15 mouse cellular contexts compared by ENCODE assay signal in genomic region chr11:87744964-87745363, GRCm38 (mm10). TPM values are rescaled to one million over a fixed set of nuclear protein-coding genes. Genes with fewer than 3 reads are reported as not detected.
DNase-seq lines count a peak whose midpoint lies in the region; ATAC-seq and TF ChIP-seq lines count a peak whose summit lies in the region.
"Had no signal": no experiment of that assay in that cellular context is flagged by ENCODE, and none has a peak within 500 bp of the region (broad histone marks: within the 10 kb centered on the region; RNA-seq: fewer than 3 reads in every experiment).

No protein-coding gene starts in this region.

- TF ChIP-seq EP300 in CH12.LX (IDR thresholded peaks at IDR 0.05; ENCODE audit: low read length) = peak; percentile 98

- H3K36me3 ChIP-seq in liver, embryonic 12.5 days = peaks cover 62% of the 10 kb centered on the region
- peaks cover 32 to 39% of the 10 kb centered on the region in 2 experiments for H3K36me3 ChIP-seq in CH12.LX (replicated peaks in 1 of 2; ENCODE audit: control insufficient read depth in 1 of 2, insufficient read depth in 1 of 2, low read length in 1 of 2)

- no peak overlapping the region for H3K4me3 ChIP-seq in liver, embryonic 12.5 days
- H3K4me3 ChIP-seq in CH12.LX (replicated peaks in 1 of 3; ENCODE audit: low read depth in 2 of 3, low read length in 2 of 3, poor library complexity in 1 of 3) = peak overlapping the region; percentile 26 to 56 (median 31)
- H3K4me3 ChIP-seq: lung, embryonic 15.5 days; midbrain, embryonic 12.5 days; neural tube, embryonic 12.5 days had no signal

- 54% methylated on average over 4 of the region's 4 CpGs for WGBS in liver, embryonic 12.5 days (ENCODE audit: insufficient replicate concordance)

- H3K27me3 ChIP-seq in liver, embryonic 12.5 days (replicated peaks) = no peaks in the 10 kb centered on the region
- no peaks in the 10 kb centered on the region for H3K27me3 ChIP-seq in CH12.LX (replicated peaks)
- H3K27me3 ChIP-seq: lung, embryonic 15.5 days; midbrain, embryonic 12.5 days; neural tube, embryonic 12.5 days had no signal

- dilution Hi-C loops in CH12.LX (cut with MboI; ENCODE audit: extremely low pct_ligation_motif_present, extremely low pct_unique_long_range_greater_than_20kb, low sequenced_read_pairs) = no loop called here

- peak; percentile 19 for TF ChIP-seq RAD21 in CH12.LX (IDR thresholded peaks at IDR 0.05; ENCODE audit: low read depth, low read length)

- no peak overlapping the region for H3K4me2 ChIP-seq in liver, embryonic 12.5 days
- peak overlapping the region; percentile 70 for H3K4me2 ChIP-seq in CH12.LX (ENCODE audit: insufficient read depth, low read depth, poor library complexity, severe bottlenecking)
- H3K4me2 ChIP-seq: lung, embryonic 15.5 days; midbrain, embryonic 12.5 days; neural tube, embryonic 12.5 days had no signal

- peaks cover 40% of the 10 kb centered on the region for H3K4me1 ChIP-seq in liver, embryonic 12.5 days
- H3K4me1 ChIP-seq in CH12.LX (ENCODE audit: control insufficient read depth in 1 of 2, insufficient read depth in 2 of 2) = peaks cover 30 to 77% of the 10 kb centered on the region in 2 experiments
- H3K4me1 ChIP-seq: midbrain, embryonic 12.5 days; neural tube, embryonic 12.5 days had no signal

- TF ChIP-seq POLR2A in CH12.LX (IDR thresholded peaks at IDR 0.05; ENCODE audit: low read depth, low read length) = peak; percentile 75

- peaks cover 36% of the 10 kb centered on the region for H3K79me2 ChIP-seq in CH12.LX (replicated peaks; ENCODE audit: control insufficient read depth, extremely low read depth, insufficient read depth, poor library complexity, severe bottlenecking)

- DNase-seq in liver (no peak), CH12.LX (ENCODE audit: extremely low read depth) (peak; percentile 99)
- peak; percentile 43 for DNase-seq in skeletal muscle tissue, adult 2 months (ENCODE audit: low read depth, low spot score)
- peak; percentile 87 for DNase-seq in thymus, postnatal 14 days
- DNase-seq in adrenal gland, adult 8-10 months = no peak
- no peak for DNase-seq in adrenal gland, adult (ENCODE audit: inconsistent age in 2 of 2, low spot score in 1 of 2)
- DNase-seq in layer of hippocampus, adult 9-11 months = no peak
- DNase-seq: adrenal gland, postnatal 25 days; gastrocnemius, postnatal 25 days; kidney, postnatal 36 days had no signal

- peak overlapping the region; percentile 57; the same call in 1 of the 2 replicates for H3K27ac ChIP-seq in liver, embryonic 12.5 days
- H3K27ac ChIP-seq in CH12.LX (ENCODE audit: insufficient read depth, low read depth) = peak overlapping the region; percentile 98
- H3K27ac ChIP-seq: lung, embryonic 15.5 days; midbrain, embryonic 12.5 days; neural tube, embryonic 12.5 days had no signal

- no peak for ATAC-seq in liver, embryonic 12.5 days
- ATAC-seq: forebrain, embryonic 16.5 days had no signal

- no peaks in the 10 kb centered on the region for H3K9me3 ChIP-seq in liver, embryonic 12.5 days (replicated peaks)
- H3K9me3 ChIP-seq in CH12.LX (replicated peaks; ENCODE audit: low read length) = no peaks in the 10 kb centered on the region
- H3K9me3 ChIP-seq: lung, embryonic 15.5 days; midbrain, embryonic 12.5 days; neural tube, embryonic 12.5 days had no signal

- no peak for TF ChIP-seq CTCF in CH12.LX (conservative IDR thresholded peaks at IDR 0.05 in 1 of 2, IDR thresholded peaks at IDR 0.05 in 1 of 2; ENCODE audit: low read depth in 2 of 2, low read length in 2 of 2)

- in situ Hi-C loops in CH12.LX (cut with MboI; ENCODE audit: low pct_ligation_motif_present, low pct_unique_long_range_greater_than_20kb, low sequenced_read_pairs) = no loop called here

- no peak overlapping the region for H3K9ac ChIP-seq in liver, embryonic 12.5 days
- peak overlapping the region; percentile 55 for H3K9ac ChIP-seq in CH12.LX (ENCODE audit: insufficient read depth, low read depth)
- H3K9ac ChIP-seq: lung, embryonic 15.5 days; midbrain, embryonic 12.5 days; neural tube, embryonic 12.5 days had no signal

TF ChIP-seq in CH12.LX, 34 proteins besides CTCF, POLR2A, EP300 and RAD21:
- TF ChIP-seq MEF2A (IDR thresholded peaks at IDR 0.05; ENCODE audit: borderline replicate concordance, low read depth, low read length) = peak; percentile 98
- TF ChIP-seq USF2 (conservative IDR thresholded peaks at IDR 0.05; ENCODE audit: low read depth, low read length) = peak; percentile 52; the same call in 1 of the 2 replicates
- TF ChIP-seq CHD1 (IDR thresholded peaks at IDR 0.05; ENCODE audit: low read depth, low read length) = no peak; the same call in none of the 2 replicates
- TF ChIP-seq JUN (IDR thresholded peaks at IDR 0.05; ENCODE audit: insufficient read depth, low read depth, low read length) = peak; percentile 16; the same call in 1 of the 2 replicates
- peak; percentile 92 for TF ChIP-seq RCOR1 (conservative IDR thresholded peaks at IDR 0.05; ENCODE audit: low read depth, low read length)
- peak; percentile 77 for TF ChIP-seq ZMIZ1 (IDR thresholded peaks at IDR 0.05; ENCODE audit: low read depth, low read length)
- TF ChIP-seq TBP (conservative IDR thresholded peaks at IDR 0.05; ENCODE audit: low read depth, low read length) = peak; percentile 93
- TF ChIP-seq IRF4 (IDR thresholded peaks at IDR 0.05; ENCODE audit: low read depth, low read length) = peak; percentile 97
- TF ChIP-seq TCF12 (IDR thresholded peaks at IDR 0.05; ENCODE audit: low read depth, low read length) = peak; percentile 99
- no peak for TF ChIP-seq ZC3H11A (IDR thresholded peaks at IDR 0.05; ENCODE audit: low read depth, low read length)
- TF ChIP-seq ETS1 (conservative IDR thresholded peaks at IDR 0.05; ENCODE audit: low read depth, low read length) = peak; percentile 99
- TF ChIP-seq MXI1 (IDR thresholded peaks at IDR 0.05; ENCODE audit: low read depth, low read length) = peak; percentile 97
- no peak for TF ChIP-seq USF1 (IDR thresholded peaks at IDR 0.05; ENCODE audit: low read depth, low read length)
- no peak for TF ChIP-seq UBTF (IDR thresholded peaks at IDR 0.05; ENCODE audit: low read depth, low read length)
- peak; percentile 96 for TF ChIP-seq MAX (IDR thresholded peaks at IDR 0.05; ENCODE audit: low read length)
- TF ChIP-seq JUND (conservative IDR thresholded peaks at IDR 0.05; ENCODE audit: low read depth, low read length) = no peak; the same call in 1 of the 2 replicates
- TF ChIP-seq SMC3 (IDR thresholded peaks at IDR 0.05; ENCODE audit: low read depth, low read length) = peak; percentile 29
- peak; percentile 100 for TF ChIP-seq MAZ (IDR thresholded peaks at IDR 0.05; ENCODE audit: low read depth, low read length)
- TF ChIP-seq NRF1 (IDR thresholded peaks at IDR 0.05; ENCODE audit: low read depth, low read length) = 0 out of 2 replicates have a peak, but pooled peaks have one; percentile 23
- peak; percentile 46 for TF ChIP-seq ZNF384 (IDR thresholded peaks at IDR 0.05; ENCODE audit: low read depth, low read length)
- TF ChIP-seq SIN3A (IDR thresholded peaks at IDR 0.05; ENCODE audit: low read length) = peak; percentile 98
- peak; percentile 96 for TF ChIP-seq CHD2 (IDR thresholded peaks at IDR 0.05; ENCODE audit: low read length)
- no peak for TF ChIP-seq GABPA (IDR thresholded peaks at IDR 0.05; ENCODE audit: insufficient replicate concordance, low read depth, low read length)
- no peak for TF ChIP-seq PAX5 (IDR thresholded peaks at IDR 0.05; ENCODE audit: low read length)
- TF ChIP-seq BHLHE40 (IDR thresholded peaks at IDR 0.05; ENCODE audit: low read depth, low read length) = peak; percentile 95
- TF ChIP-seq MAFK (IDR thresholded peaks at IDR 0.05; ENCODE audit: insufficient replicate concordance, low read length) = peak; percentile 84; the same call in 1 of the 2 replicates
- peak; percentile 79 for TF ChIP-seq HCFC1 (IDR thresholded peaks at IDR 0.05; ENCODE audit: low read depth, low read length)
- peak; percentile 70; the same call in 1 of the 2 replicates for TF ChIP-seq NELFE (IDR thresholded peaks at IDR 0.05; ENCODE audit: low read depth, low read length)
- peak; percentile 97 for TF ChIP-seq MYC (IDR thresholded peaks at IDR 0.05; ENCODE audit: low read depth, low read length)
- peak; percentile 57; the same call in 1 of the 2 replicates for TF ChIP-seq E2F4 (IDR thresholded peaks at IDR 0.05; ENCODE audit: insufficient replicate concordance, low read depth, low read length)
- peak; percentile 83 for TF ChIP-seq ELF1 (IDR thresholded peaks at IDR 0.05; ENCODE audit: low read depth, low read length)
- 0 out of 2 replicates have a peak, but pooled peaks have one; percentile 16 for TF ChIP-seq ZKSCAN1 (IDR thresholded peaks at IDR 0.05; ENCODE audit: borderline replicate concordance, low read depth, low read length)
- peak; percentile 80; the same call in 1 of the 2 replicates for TF ChIP-seq KAT2A (IDR thresholded peaks at IDR 0.05; ENCODE audit: insufficient replicate concordance, low read length)
- TF ChIP-seq POLR2AphosphoS2 (IDR thresholded peaks at IDR 0.05; ENCODE audit: low read depth, low read length) = no peak; the same call in 1 of the 2 replicates

RNA-seq across cellular contexts. Expression of gene Supt4a, which starts 7.6 kb away (rescaled TPM):
- 207 and 209 TPM in 2 replicates for polyA plus RNA-seq in liver, embryonic 12.5 days (2016; fragmentation: Nextera tagmentation; extraction: Ambion mirVana)
- total RNA-seq in CH12.LX (2012; rRNA removed) (241 and 287 TPM in 2 replicates), CH12.LX (2014; rRNA removed) (251 and 256 TPM in 2 replicates)
- polyA plus RNA-seq in CH12.LX (2012; ENCODE audit: insufficient read length, low read depth) = 220 and 229 TPM in 2 replicates
- total RNA-seq in adrenal gland, adult 8-10 months (2022) = 10 to 100 TPM; 73.7 to 85.1 (median 84.2) TPM

RNA-seq across cellular contexts. Expression of gene Tspoap1, which starts 15.4 kb away (rescaled TPM):
- 5.9 and 6.2 TPM in 2 replicates for polyA plus RNA-seq in liver, embryonic 12.5 days (2016; fragmentation: Nextera tagmentation; extraction: Ambion mirVana)
- total RNA-seq in CH12.LX (2012; rRNA removed) (19.9 and 36.9 TPM in 2 replicates), CH12.LX (2014; rRNA removed) (12.8 and 16.5 TPM in 2 replicates)
- 11.6 and 12.3 TPM in 2 replicates for polyA plus RNA-seq in CH12.LX (2012; ENCODE audit: insufficient read length, low read depth)
- total RNA-seq in adrenal gland, adult 8-10 months (2022) = 10 to 100 TPM in 2 of 4 experiments, 1 to 10 TPM in 2; 5.9 to 32.3 (median 18.0) TPM

RNA-seq across cellular contexts. Expression of gene Mpo, which starts 48.4 kb away (rescaled TPM):
- polyA plus RNA-seq in liver, embryonic 12.5 days (2016; fragmentation: Nextera tagmentation; extraction: Ambion mirVana) = 209 and 217 TPM in 2 replicates
- total RNA-seq in CH12.LX (2012; rRNA removed) = not detected in 2 replicates
- total RNA-seq in CH12.LX (2014; rRNA removed) = not detected in 2 replicates
- not detected in 2 replicates for polyA plus RNA-seq in CH12.LX (2012; ENCODE audit: insufficient read length, low read depth)
- not detected for total RNA-seq in adrenal gland, adult 8-10 months (2022)
- total RNA-seq: adrenal gland, postnatal 25 days; gastrocnemius, postnatal 25 days had no signal

Comparison
In these comparisons a context has a peak if more than half of its experiments do, and no peak if none do; other contexts are left out.
1. DNase-seq: peak in CH12.LX (single experiment), skeletal muscle tissue, adult 2 months (single experiment) and thymus, postnatal 14 days (single experiment); none in liver (single experiment), adrenal gland, adult 8-10 months (single experiment), adrenal gland, adult (0 of 2) and layer of hippocampus, adult 9-11 months (single experiment).